Mouse (Mus musculus) kidney, adult 2 months (tissue): ENCODE results near the gene Htatip2.

Experiments used
- CTCF ChIP-seq: fragments of 200-500 bp; conservative IDR thresholded peaks from 2 replicates; pipeline ENCODE4 v1.5.1; 2011; ENCODE audit warnings: low read depth, mild to moderate bottlenecking, control low read depth, low read length, moderate library complexity, mixed read lengths; ENCODE audit not compliant: insufficient read depth, insufficient read length
- POLR2A ChIP-seq: fragments of 200-500 bp; IDR thresholded peaks from one replicate; pipeline ENCODE4 v1.6.1; 2011; ENCODE audit warnings: low read depth, low read length, control low read depth

GRCm38 (mm10) chr7:49787383-49787645 is 28.4 kb downstream of the Htatip2 start:
- TF ChIP-seq POLR2A (no peak), CTCF (no peak)
